Mouse (Mus musculus) forebrain, embryonic 14.5 days (tissue): ENCODE data around the gene Capn12. TPM values are rescaled to one million over a fixed set of nuclear protein-coding genes. Genes with fewer than 3 reads are reported as not detected.

Experiments used
- ATAC-seq: fragments of 200-750 bp; cut with Nextera tagmentation; 2 replicates; pipeline ENCODE4 v1.8.0; 2017; ENCODE audit warnings: mild to moderate bottlenecking, moderate library complexity
- DNase-seq: peaks from one replicate; pipeline ENCODE4 v3.0.0-alpha.2; 2015; ENCODE audit warnings: low spot score
- H3K27ac ChIP-seq: fragments of 300-500 bp; sonication (generic); 2 replicates; pipeline ENCODE4 v1.5.1; 2014; ENCODE audit warnings: low read depth, mild to moderate bottlenecking, control low read depth, low read length, moderate library complexity
- H3K27me3 ChIP-seq: fragments of 300-500 bp; sonication (generic); replicated peaks from 2 replicates; pipeline ENCODE4 v1.6.1; 2014; ENCODE audit warnings: low read length, control low read depth, mixed read lengths; ENCODE audit not compliant: control insufficient read depth, insufficient read depth
- H3K36me3 ChIP-seq: fragments of 300-500 bp; sonication (generic); 2 replicates; pipeline ENCODE4 v1.6.1; 2014; ENCODE audit warnings: low read length, control low read depth; ENCODE audit not compliant: control insufficient read depth, insufficient read depth
- H3K4me1 ChIP-seq: fragments of 300-500 bp; sonication (generic); 2 replicates; pipeline ENCODE4 v1.6.1; 2014; ENCODE audit warnings: antibody characterized with exemption, low read length, control low read depth; ENCODE audit not compliant: control insufficient read depth, insufficient read depth
- H3K4me2 ChIP-seq: fragments of 300-500 bp; sonication (generic); 2 replicates; pipeline ENCODE4 v1.6.1; 2014; ENCODE audit warnings: mild to moderate bottlenecking, control low read depth, low read length
- H3K4me3 ChIP-seq: fragments of 300-500 bp; sonication (generic); 2 replicates; pipeline ENCODE4 v1.5.1; 2014; ENCODE audit warnings: low read depth, low read length, control low read depth
- H3K9ac ChIP-seq: fragments of 300-500 bp; sonication (generic); 2 replicates; pipeline ENCODE4 v1.6.1; 2014; ENCODE audit warnings: mild to moderate bottlenecking, low read length, control low read depth, moderate library complexity
- H3K9me3 ChIP-seq: fragments of 300-500 bp; sonication (generic); replicated peaks from 2 replicates; pipeline ENCODE4 v1.6.1; 2016; ENCODE audit warnings: low read length, control low read depth, mixed read lengths; ENCODE audit not compliant: control insufficient read depth
- WGBS: fragments of 180-500 bp; shearing (Covaris S2); extraction: QIAGEN DNeasy Blood & Tissue Kit; methylation state at CpG from one replicate; pipeline ENCODE4 v1.1.7; 2014; 5-methylcytosine and 5-hydroxymethylcytosine counted together
- polyA plus RNA-seq: library from polyadenylated mRNA; unstranded; fragments of >200 nt; fragmentation: Nextera tagmentation; extraction: Ambion mirVana; gene quantifications from 2 replicates; pipeline ENCODE4 v1.2.1, GENCODE M21; 2014

Capn12 gene
- polyA plus RNA-seq: 0.11 and 0.38 TPM in 2 replicates

GRCm38 (mm10) chr7:28881199-28881598, at the start of gene Capn12:
TSS of gene Capn12 (plus strand) at chr7:28881422.
- H3K27me3 ChIP-seq: no peaks in the 10 kb centered on the region
- no peak within 1 kb of the TSS for H3K27ac ChIP-seq
- no peaks in the 10 kb centered on the region for H3K36me3 ChIP-seq
- DNase-seq (no peak), ATAC-seq (no peak)
- H3K9me3 ChIP-seq: no peaks in the 10 kb centered on the region
- no peak within 1 kb of the TSS for H3K4me3 ChIP-seq
- 32% methylated on average over 13 of the region's 13 CpGs for WGBS
- H3K9ac ChIP-seq: no peak within 1 kb of the TSS
- H3K4me1 ChIP-seq: no peaks in the 10 kb centered on the region
- H3K4me2 ChIP-seq: no peak within 1 kb of the TSS

DNA sequence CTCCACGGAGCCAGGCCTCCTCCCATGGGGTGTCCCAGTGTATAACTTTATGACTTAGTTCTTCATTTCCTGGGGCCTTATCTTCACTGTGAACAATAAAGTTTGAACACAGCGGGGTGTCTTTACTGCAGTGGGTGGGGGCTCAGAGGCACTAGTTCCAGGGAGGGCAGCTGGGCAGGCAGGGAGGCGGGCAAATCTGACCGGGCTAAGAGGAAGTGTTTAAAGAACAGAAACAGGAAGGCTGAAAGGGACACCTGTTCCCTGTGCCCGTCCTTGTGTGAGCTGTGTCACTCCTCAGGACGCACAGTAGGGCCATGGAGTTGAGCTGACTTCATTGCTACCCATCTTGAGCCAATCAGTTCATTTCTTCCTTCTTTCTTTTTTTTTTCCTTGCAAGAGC, 49.1 kb upstream of the Capn12 start:
- Histone ChIP-seq H3K9ac (no peak overlapping the region), H3K27me3 (no peaks in the 10 kb centered on the region), H3K4me3 (no peak overlapping the region), H3K9me3 (no peaks in the 10 kb centered on the region), H3K27ac (no peak overlapping the region), H3K4me2 (no peak overlapping the region), H3K36me3 (peaks cover 21% of the 10 kb centered on the region; the same call in 1 of the 2 replicates), H3K4me1 (no peaks in the 10 kb centered on the region)
- ATAC-seq (no peak), DNase-seq (no peak)
- 77% methylated on average over 6 of the region's 6 CpGs for WGBS

DNA sequence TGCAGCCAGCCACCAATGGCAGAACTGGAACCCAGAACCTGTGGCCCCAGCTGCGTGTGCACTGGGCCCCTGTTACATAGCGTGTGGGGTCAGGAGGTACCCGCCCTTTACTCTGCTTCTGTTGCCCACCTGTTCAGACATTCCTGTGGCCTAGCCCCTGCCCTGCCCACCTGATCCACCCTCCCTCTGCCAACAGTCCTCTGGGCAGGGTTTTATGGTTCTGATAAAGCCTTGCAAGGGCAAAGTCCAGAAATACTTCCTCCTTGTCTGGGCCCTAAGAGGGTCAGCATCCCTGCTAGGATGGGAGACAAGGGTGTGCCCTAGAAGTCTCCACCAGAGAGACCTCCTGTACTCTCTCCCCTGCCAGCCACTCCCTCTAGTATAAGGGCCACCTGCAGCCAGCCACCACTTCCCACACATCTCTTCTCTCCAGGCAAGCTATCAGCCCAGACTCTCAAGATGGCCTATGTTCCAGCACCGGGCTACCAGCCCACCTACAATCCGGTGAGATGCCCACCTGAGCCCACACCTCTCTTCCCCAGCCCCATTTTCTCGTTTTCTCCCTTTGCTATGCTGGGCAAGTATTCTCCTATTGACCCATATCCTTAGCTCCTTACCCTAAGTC, 47.4 kb upstream of the Capn12 start, which contains the start of gene Lgals4:
Gene Lgals4, plus strand, starts transcription at position 132 of the 625 bp plus-strand sequence.
- H3K4me2 ChIP-seq: no peak within 1 kb of the TSS
- no peaks in the 10 kb centered on the region for H3K27me3 ChIP-seq
- WGBS: 89% methylated on average over 6 of the region's 6 CpGs
- H3K9ac ChIP-seq: no peak within 1 kb of the TSS
- no peak within 1 kb of the TSS for H3K27ac ChIP-seq
- no peak for ATAC-seq
- H3K4me1 ChIP-seq: no peaks in the 10 kb centered on the region
- H3K36me3 ChIP-seq: peaks cover 21% of the 10 kb centered on the region; the same call in 1 of the 2 replicates
- DNase-seq: no peak
- H3K4me3 ChIP-seq: no peak within 1 kb of the TSS
- H3K9me3 ChIP-seq: no peaks in the 10 kb centered on the region

- 86% methylated on average over 5 of the region's 5 CpGs for WGBS
- no peak for ATAC-seq
- no peaks in the 10 kb centered on the region for H3K4me1 ChIP-seq
These were observed 44.3 kb upstream of the Capn12 start for GRCm38 (mm10) chr7:28836936-28837335.

GRCm38 (mm10) chr7:28838331-28838730, 42.9 kb upstream of the Capn12 start:
- Histone ChIP-seq H3K9ac (no peak overlapping the region), H3K36me3 (no peaks in the 10 kb centered on the region), H3K27me3 (no peaks in the 10 kb centered on the region), H3K4me1 (no peaks in the 10 kb centered on the region), H3K4me2 (no peak overlapping the region), H3K4me3 (no peak overlapping the region), H3K9me3 (no peaks in the 10 kb centered on the region), H3K27ac (no peak overlapping the region)
- 89% methylated on average over 9 of the region's 9 CpGs for WGBS
- ATAC-seq: no peak
- no peak for DNase-seq

More at GRCm38 (mm10) chr7:28836936-28837335, 44.3 kb upstream of the Capn12 start:
- H3K4me3 ChIP-seq: no peak overlapping the region
- H3K36me3 ChIP-seq: peaks cover 2% of the 10 kb centered on the region; the same call in 1 of the 2 replicates
- H3K27ac ChIP-seq: no peak overlapping the region
- H3K4me2 ChIP-seq: no peak overlapping the region
- H3K9me3 ChIP-seq: no peaks in the 10 kb centered on the region
- H3K27me3 ChIP-seq: no peaks in the 10 kb centered on the region
- DNase-seq: no peak
- no peak overlapping the region for H3K9ac ChIP-seq

GRCm38 (mm10) chr7:28847273-28847672, 33.9 kb upstream of the Capn12 start:
- Histone ChIP-seq H3K9me3 (no peaks in the 10 kb centered on the region), H3K9ac (no peak overlapping the region), H3K4me1 (no peaks in the 10 kb centered on the region), H3K4me3 (no peak overlapping the region), H3K4me2 (no peak overlapping the region), H3K27ac (no peak overlapping the region), H3K27me3 (no peaks in the 10 kb centered on the region), H3K36me3 (no peaks in the 10 kb centered on the region)
- ATAC-seq (no peak), DNase-seq (no peak)
- WGBS: 74% methylated on average over 1 of the region's 1 CpGs

- H3K27ac ChIP-seq: no peak overlapping the region
- H3K4me3 ChIP-seq: no peak overlapping the region
- no peaks in the 10 kb centered on the region for H3K36me3 ChIP-seq
- ATAC-seq (no peak), DNase-seq (no peak)
- no peaks in the 10 kb centered on the region for H3K4me1 ChIP-seq
- WGBS: 69% methylated on average over 1 of the region's 1 CpGs
- no peak overlapping the region for H3K4me2 ChIP-seq
- no peaks in the 10 kb centered on the region for H3K9me3 ChIP-seq
- H3K27me3 ChIP-seq: no peaks in the 10 kb centered on the region
- no peak overlapping the region for H3K9ac ChIP-seq
These were observed 31.5 kb upstream of the Capn12 start for GRCm38 (mm10) chr7:28849700-28850236.

- Histone ChIP-seq H3K4me2 (no peak overlapping the region), H3K27me3 (no peaks in the 10 kb centered on the region), H3K4me1 (no peaks in the 10 kb centered on the region), H3K27ac (no peak overlapping the region), H3K4me3 (no peak overlapping the region), H3K9ac (no peak overlapping the region), H3K36me3 (no peaks in the 10 kb centered on the region), H3K9me3 (no peaks in the 10 kb centered on the region)
- DNase-seq: no peak
- WGBS: 91% methylated on average over 4 of the region's 4 CpGs
- ATAC-seq: no peak
These were observed 30.6 kb upstream of the Capn12 start for GRCm38 (mm10) chr7:28850642-28851041.

- no peak overlapping the region for H3K4me3 ChIP-seq
- WGBS: 91% methylated on average over 2 of the region's 2 CpGs
- no peak overlapping the region for H3K27ac ChIP-seq
- no peaks in the 10 kb centered on the region for H3K27me3 ChIP-seq
- H3K36me3 ChIP-seq: no peaks in the 10 kb centered on the region
- no peaks in the 10 kb centered on the region for H3K4me1 ChIP-seq
- DNase-seq (no peak), ATAC-seq (no peak)
- no peaks in the 10 kb centered on the region for H3K9me3 ChIP-seq
- H3K9ac ChIP-seq: no peak overlapping the region
- no peak overlapping the region for H3K4me2 ChIP-seq
These were observed 21.3 kb upstream of the Capn12 start for GRCm38 (mm10) chr7:28859953-28860352.
